Mouse (Mus musculus) macrophage (primary cell): ENCODE measurements around the gene Fezf1. TPM values are rescaled to one million over a fixed set of nuclear protein-coding genes. Genes with fewer than 3 reads are reported as not detected.

ENCODE experiments used
- H3K27ac ChIP-seq: fragments of 350-480 bp; formaldehyde crosslinking; 2 replicates; pipeline ENCODE4 v1.9.0; 2021
- H3K36me3 ChIP-seq: fragments of 350-480 bp; formaldehyde crosslinking; 2 replicates; pipeline ENCODE4 v1.9.0; 2021; ENCODE audit errors: inconsistent target
- H3K4me3 ChIP-seq: fragments of 350-480 bp; formaldehyde crosslinking; 2 replicates; pipeline ENCODE4 v1.9.0; 2021; ENCODE audit errors: inconsistent target
- H3K79me2 ChIP-seq: fragments of 350-480 bp; formaldehyde crosslinking; 2 replicates; pipeline ENCODE4 v1.9.0; 2021; ENCODE audit errors: inconsistent target
- WGBS: methylation state at CpG from one replicate; pipeline ENCODE4 v1.1.7; 2026; ENCODE audit warnings: inconsistent platforms; ENCODE audit not compliant: missing documents; 5-methylcytosine and 5-hydroxymethylcytosine counted together
- polyA plus RNA-seq: library from polyadenylated mRNA; stranded (reverse); fragments of 250-400 nt; gene quantifications from 3 replicates; pipeline ENCODE4 v1.2.4, GENCODE M21; 2018; ENCODE audit warnings: inconsistent platforms
- total RNA-seq, 78 experiments: library from RNA; depleted of rRNA; stranded (reverse); fragments of 250-400 nt; gene quantifications; 1 replicate in 9 of 78; 2 replicates in 24 of 78; 3 replicates in 43 of 78; 4 replicates in 2 of 78; pipeline ENCODE4 v1.2.4; 2018; ENCODE audit warnings: inconsistent platforms in 56 of 78

The Fezf1 gene
- total RNA-seq (2018; cell fraction: chromatin; rRNA removed) = not detected
- not detected for total RNA-seq (2018; cell fraction: cytosol; rRNA removed)
- not detected for total RNA-seq (2018; cell fraction: nucleus; rRNA removed)
- not detected in 3 replicates for polyA plus RNA-seq

DNA sequence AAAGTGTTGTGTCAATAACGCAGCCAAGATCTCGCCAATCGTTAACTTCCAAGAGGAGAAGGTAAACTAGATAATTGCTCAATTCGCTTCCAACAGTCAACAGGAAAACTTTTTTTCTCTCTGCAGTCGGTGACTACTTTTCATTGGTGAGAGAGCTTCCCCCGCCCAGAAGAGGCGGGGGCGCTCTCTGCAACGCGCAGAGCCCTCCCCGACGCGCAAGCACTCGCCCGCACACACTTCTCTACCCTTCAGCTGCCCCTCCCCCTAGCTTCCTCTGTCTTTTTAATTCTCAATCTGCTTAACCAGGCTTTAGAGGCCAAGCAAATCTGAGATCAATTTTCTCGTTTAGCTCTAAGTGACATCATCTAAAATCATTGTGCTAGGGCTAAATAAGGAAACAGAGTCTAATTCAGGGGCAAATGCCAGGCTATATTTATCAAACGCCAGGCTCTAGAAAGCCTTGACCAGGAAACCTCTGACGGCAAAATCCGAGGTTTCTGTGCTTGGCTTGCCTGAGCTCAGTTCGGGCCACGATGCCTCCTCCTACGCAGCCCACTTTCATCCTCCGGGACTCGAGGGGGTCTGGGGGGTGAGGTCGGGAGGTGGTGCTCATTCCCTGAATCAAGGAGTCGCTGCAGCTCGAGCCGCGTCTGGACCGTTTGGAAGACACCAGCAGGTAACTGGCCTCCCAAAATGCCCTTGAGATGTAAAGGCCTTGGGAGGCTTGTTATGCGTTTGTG is at the start of gene Fezf1:
Gene Fezf1, minus strand, starts transcription at position 50 of the 740 bp plus-strand sequence.
- no peak within 1 kb of the TSS for H3K27ac ChIP-seq
- 4% methylated on average over 31 of the region's 31 CpGs for WGBS
- H3K4me3 ChIP-seq = no peak within 1 kb of the TSS
- no peaks in the 10 kb centered on the region for H3K79me2 ChIP-seq
- H3K36me3 ChIP-seq = no peaks in the 10 kb centered on the region

DNA sequence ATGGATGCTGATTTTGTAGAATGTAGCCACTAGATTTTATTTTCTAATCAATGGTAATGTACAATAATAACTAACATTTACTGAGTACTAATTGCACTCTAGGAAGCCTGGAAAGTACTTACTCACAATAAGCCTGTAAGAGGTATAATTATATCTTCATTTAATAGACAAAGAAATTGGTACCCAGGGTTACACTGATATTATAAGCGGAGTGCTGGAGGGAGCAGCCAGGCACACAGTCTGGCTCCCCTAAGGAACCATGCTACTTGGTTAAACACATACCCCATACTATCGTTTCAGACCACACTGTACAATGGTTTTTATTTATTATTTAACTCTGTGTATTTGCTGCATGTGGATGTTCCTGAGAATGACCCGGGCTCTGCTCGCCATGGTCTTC is 46.5 kb upstream of the Fezf1 start:
- Histone ChIP-seq H3K27ac (no peak overlapping the region), H3K36me3 (no peaks in the 10 kb centered on the region), H3K79me2 (no peaks in the 10 kb centered on the region), H3K4me3 (no peak overlapping the region)
- 88% methylated on average over 4 of the region's 4 CpGs for WGBS

DNA sequence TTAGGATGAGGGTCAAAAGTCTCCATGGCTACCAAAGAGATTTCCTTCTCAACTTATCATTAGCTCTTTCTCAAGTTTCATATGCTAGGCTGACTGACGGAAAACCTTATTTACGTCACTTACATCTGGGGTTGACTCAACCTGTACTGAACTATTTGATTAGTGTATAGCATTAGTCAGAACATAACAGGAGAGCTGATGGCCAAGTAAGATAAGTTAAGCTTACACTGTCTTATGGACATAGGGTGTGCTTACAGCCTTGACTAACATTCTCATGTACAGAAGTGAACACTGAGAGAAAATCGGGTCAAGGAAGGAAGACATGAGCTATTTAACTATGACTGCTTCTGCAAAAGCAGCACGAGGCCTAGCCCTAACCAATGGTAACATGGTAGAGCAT is 40.6 kb upstream of the Fezf1 start:
- Histone ChIP-seq H3K36me3 (no peaks in the 10 kb centered on the region), H3K27ac (no peak overlapping the region), H3K79me2 (no peaks in the 10 kb centered on the region), H3K4me3 (no peak overlapping the region)
- 94% methylated on average over 4 of the region's 4 CpGs for WGBS

GRCm38 (mm10) chr6:23281514-23281820 is 33.3 kb upstream of the Fezf1 start:
- Histone ChIP-seq H3K79me2 (no peaks in the 10 kb centered on the region), H3K27ac (no peak overlapping the region), H3K36me3 (no peaks in the 10 kb centered on the region), H3K4me3 (no peak overlapping the region)
- 84% methylated on average over 9 of the region's 9 CpGs for WGBS

- H3K79me2 ChIP-seq = no peaks in the 10 kb centered on the region
- WGBS = 86% methylated on average over 15 of the region's 15 CpGs
- no peak overlapping the region for H3K27ac ChIP-seq
- H3K4me3 ChIP-seq = no peak overlapping the region
- H3K36me3 ChIP-seq = no peaks in the 10 kb centered on the region
Measured at GRCm38 (mm10) chr6:23280811-23281513, 32.8 kb upstream of the Fezf1 start.

DNA sequence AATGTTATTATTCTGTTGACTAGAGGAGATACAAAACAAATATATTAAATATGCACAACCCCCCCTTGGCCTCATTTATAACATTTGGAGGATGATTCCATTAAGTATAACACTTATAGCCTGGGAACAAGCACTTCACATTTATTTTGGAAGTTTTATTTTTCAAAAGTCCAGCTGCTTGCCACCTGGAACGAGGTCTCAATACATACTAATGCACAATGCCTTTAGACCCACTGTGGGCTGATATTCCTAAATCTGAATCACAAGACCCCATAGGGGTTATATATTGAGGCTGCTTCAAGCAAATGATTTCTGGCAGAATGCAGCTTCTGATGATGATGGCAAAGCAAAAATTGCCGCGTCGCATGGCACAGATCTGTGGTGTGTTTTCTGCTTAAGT is 25.3 kb upstream of the Fezf1 start:
- H3K79me2 ChIP-seq = no peaks in the 10 kb centered on the region
- H3K4me3 ChIP-seq = no peak overlapping the region
- WGBS = 85% methylated on average over 1 of the region's 4 CpGs
- H3K27ac ChIP-seq = no peak overlapping the region
- no peaks in the 10 kb centered on the region for H3K36me3 ChIP-seq

DNA sequence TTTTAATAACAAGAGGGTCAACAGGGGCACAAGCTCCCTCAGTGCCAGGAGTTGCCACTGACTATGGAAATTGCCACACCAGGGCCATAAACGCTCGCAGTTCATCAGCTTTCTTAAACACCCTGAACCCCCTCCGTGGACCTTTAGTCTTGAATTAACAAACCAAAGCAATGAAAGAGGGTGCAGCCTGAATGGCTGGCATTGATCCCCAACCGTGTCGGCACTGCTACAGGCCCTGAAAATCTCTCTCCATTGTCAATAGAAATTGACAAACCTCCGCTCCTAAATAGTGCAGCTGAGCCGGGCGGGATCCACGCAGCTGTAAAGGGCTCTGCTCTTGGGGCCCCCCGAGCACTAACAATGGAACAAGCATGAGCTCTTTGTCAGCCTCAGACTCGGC is 24.8 kb upstream of the Fezf1 start:
- Histone ChIP-seq H3K79me2 (no peaks in the 10 kb centered on the region), H3K27ac (no peak overlapping the region), H3K4me3 (no peak overlapping the region), H3K36me3 (no peaks in the 10 kb centered on the region)
- 47% methylated on average over 11 of the region's 11 CpGs for WGBS

DNA sequence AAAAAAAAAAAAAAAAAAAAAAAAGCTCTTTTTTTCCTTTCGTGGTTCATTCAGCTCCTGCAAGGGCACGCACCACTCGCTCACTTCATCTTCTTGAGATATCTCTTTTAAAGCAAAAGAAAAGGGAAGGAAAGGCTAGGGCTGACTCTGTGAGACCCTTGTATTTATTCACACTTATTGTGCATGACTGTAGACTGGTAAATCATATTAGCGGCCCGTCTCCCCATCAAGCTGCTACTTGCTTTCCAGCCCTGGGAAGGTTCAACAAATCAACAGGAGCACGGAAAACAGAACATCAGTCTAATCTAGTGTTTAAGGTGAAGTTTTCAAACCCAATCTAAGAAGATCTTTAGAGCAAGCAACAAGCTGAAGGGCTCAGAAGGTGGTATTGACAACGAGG is 24.4 kb upstream of the Fezf1 start:
- 44% methylated on average over 7 of the region's 7 CpGs for WGBS
- H3K4me3 ChIP-seq = no peak overlapping the region

DNA sequence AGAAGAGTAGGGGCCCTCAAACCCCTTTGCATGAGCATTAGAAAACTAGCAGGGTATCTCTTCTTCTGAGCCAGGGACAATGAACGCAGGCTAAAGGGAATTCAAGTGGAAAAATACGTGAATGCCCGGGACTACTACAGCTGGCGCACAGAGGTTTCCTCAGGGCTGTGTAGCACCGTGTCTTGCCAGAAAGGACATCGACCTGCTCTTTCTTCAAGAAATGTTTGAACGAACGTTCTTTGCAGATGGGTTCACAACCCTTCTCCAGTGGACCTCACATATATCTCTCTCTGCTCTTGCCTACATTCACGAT is 12.5 kb upstream of the Fezf1 start:
- Histone ChIP-seq H3K79me2 (no peaks in the 10 kb centered on the region), H3K4me3 (no peak overlapping the region), H3K27ac (no peak overlapping the region), H3K36me3 (no peaks in the 10 kb centered on the region)
- WGBS = 7% methylated on average over 9 of the region's 9 CpGs

More for the DNA sequence above, 24.4 kb upstream of the Fezf1 start:
- no peak overlapping the region for H3K27ac ChIP-seq
- no peaks in the 10 kb centered on the region for H3K36me3 ChIP-seq
- H3K79me2 ChIP-seq = no peaks in the 10 kb centered on the region

DNA sequence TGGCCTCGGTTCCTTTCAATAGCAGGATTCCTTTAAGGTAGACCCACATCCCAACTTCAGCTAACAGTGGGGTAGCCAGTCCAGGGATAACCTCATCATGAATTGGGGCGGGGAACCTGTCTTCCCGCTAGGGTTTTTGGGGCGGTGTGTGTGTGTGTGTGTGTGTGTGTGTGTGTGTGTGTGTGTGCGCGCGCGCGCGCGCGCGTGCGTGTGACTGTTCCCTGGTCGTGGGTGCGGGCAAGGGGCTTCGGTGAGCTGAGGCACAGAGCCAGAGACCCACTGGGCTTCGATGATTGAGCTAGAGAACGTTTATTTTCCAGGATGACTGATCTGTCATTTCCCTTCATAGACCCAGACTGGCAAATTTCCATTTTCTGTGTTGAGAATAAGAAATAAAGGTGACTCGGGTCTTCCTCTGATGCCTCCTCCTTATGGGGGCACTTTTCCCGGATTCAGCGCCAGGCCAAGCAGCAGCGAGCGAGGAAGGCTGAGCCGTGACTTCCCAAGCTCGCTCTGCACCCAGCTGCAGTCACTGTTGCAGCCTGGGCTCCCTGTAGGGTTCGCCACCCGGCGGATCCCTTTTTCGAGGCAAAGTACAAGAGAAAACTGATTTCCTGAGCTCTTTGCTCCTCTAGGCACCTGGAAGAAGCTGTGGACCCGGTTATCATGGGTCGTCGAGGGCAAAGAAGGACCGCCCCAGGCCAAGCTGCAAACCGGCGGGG is 12.0 kb upstream of the Fezf1 start:
- Histone ChIP-seq H3K27ac (no peak overlapping the region), H3K36me3 (no peaks in the 10 kb centered on the region), H3K4me3 (no peak overlapping the region), H3K79me2 (no peaks in the 10 kb centered on the region)
- WGBS = 8% methylated on average over 34 of the region's 36 CpGs

DNA sequence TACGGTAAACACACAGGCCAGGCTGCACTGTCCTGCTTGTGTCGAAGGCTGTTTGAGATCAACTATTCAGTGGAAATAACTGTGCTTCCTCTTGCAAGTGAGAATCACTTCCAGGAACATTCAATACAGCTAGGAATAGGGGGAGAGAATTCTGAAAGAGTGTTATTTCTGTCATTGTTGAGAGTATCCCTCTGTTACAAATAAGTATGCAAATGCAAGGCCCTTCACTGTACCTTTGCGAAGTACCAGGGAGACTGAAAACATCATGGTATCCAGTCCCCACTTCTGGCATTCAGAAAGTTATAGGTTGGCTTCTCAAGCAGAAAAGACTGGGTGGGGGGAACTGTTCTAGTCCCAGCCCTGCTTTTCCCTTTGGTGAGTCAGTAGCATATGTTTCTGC is 9.8 kb upstream of the Fezf1 start:
- H3K4me3 ChIP-seq = no peak overlapping the region
- H3K79me2 ChIP-seq = no peaks in the 10 kb centered on the region
- no peak overlapping the region for H3K27ac ChIP-seq
- WGBS = 34% methylated on average over 3 of the region's 3 CpGs
- no peaks in the 10 kb centered on the region for H3K36me3 ChIP-seq

DNA sequence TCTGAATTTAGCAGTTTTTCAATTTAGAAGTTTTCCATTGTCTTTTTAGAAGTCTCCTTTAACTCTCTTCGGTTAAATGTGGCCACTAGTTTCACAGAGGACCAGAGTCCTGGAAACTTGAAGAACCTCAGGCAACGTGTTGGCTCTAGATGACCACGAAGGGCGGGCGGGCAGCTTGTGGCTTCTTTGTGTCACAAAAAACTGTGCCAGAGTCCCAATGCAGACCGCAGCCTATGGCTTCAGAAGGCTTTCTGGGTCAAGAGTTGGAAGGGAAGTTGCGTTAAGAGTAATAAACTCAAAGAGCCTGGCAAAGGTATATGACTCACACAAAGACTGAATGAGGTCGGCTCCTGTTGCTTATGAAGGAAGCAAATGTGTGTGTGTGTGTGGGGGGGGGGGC is 7.0 kb upstream of the Fezf1 start:
- Histone ChIP-seq H3K79me2 (no peaks in the 10 kb centered on the region), H3K36me3 (no peaks in the 10 kb centered on the region), H3K27ac (no peak overlapping the region), H3K4me3 (no peak overlapping the region)
- WGBS = 6% methylated on average over 6 of the region's 8 CpGs

GRCm38 (mm10) chr6:23254644-23255043 is 6.5 kb upstream of the Fezf1 start:
- H3K27ac ChIP-seq = no peak overlapping the region
- no peaks in the 10 kb centered on the region for H3K36me3 ChIP-seq
- 6% methylated on average over 11 of the region's 11 CpGs for WGBS
- H3K79me2 ChIP-seq = no peaks in the 10 kb centered on the region
- no peak overlapping the region for H3K4me3 ChIP-seq

DNA sequence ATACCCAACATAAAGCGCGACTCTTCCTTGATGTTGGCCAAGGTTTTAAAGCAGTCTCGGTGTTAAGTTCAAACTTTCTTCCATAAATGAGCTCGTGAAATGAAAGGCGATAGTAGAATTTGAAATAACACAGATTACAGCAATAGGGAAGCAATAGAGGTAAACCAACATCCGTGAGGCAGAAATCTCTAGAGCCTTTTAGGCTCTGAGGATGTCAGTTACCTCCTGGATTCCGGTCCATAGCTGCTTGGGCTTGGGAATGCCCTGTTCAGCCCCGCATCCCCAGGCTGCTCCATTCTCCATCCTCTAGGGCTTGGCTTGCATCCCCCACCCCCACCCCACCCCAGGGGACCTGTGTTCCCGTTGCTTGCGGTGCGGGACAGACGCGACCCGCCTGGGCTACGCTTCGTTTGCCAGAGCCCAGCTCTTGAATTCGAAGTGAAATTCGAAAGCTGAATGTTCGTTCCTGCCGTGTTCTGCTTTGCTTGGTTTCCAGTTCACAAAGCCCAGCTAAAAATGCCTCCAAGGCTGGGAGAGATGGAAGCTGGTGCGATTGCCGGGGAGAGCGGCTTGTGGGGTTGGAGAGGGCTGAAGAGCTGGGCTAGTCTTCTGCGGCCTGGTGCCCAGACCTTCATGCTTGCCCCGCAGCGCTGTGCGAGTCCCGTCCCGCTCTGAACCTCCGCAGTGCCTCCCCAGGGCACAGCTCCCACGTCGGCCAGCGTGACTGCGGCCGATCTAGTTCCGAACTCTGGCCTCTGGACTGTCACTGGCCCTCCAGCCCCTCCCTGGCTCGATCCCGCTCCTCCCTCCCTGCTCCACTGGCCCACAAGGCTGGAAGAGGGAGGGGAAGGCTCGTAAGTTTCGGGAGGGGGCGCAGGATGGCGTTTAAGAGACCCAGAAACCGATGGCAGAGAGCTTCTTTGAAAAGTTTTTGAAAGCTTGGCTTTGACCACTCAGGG is 5.5 kb upstream of the Fezf1 start:
- no peaks in the 10 kb centered on the region for H3K36me3 ChIP-seq
- H3K27ac ChIP-seq = no peak overlapping the region
- no peak overlapping the region for H3K4me3 ChIP-seq
- 4% methylated on average over 41 of the region's 43 CpGs for WGBS
- no peaks in the 10 kb centered on the region for H3K79me2 ChIP-seq
